Mouse (Mus musculus) liver, embryonic 13.5 days (tissue): Measurements from ENCODE around the gene Farp1. TPM values are rescaled to one million over a fixed set of nuclear protein-coding genes. Genes with fewer than 3 reads are reported as not detected.
A peak's percentile ranks its signal among the peaks of the same experiment; 100 is the strongest.

Experiments used
- ATAC-seq: fragments of 200-750 bp; cut with Nextera tagmentation; 2 replicates; pipeline ENCODE4 v1.8.0; 2017; ENCODE audit warnings: low read depth, mild to moderate bottlenecking, moderate number of reproducible peaks, moderate library complexity
- DNase-seq: peaks from one replicate; pipeline ENCODE4 v3.0.0; 2022
- H3K27ac ChIP-seq: fragments of 300-500 bp; sonication (generic); 2 replicates; pipeline ENCODE4 v1.5.1; 2015; ENCODE audit warnings: moderate library complexity, mild to moderate bottlenecking, inconsistent platforms
- H3K27me3 ChIP-seq: fragments of 300-500 bp; sonication (generic); 2 replicates; pipeline ENCODE4 v1.6.1; 2015; ENCODE audit warnings: mild to moderate bottlenecking, inconsistent platforms
- H3K36me3 ChIP-seq: fragments of 300-500 bp; sonication (generic); 2 replicates; pipeline ENCODE4 v1.6.1; 2015; ENCODE audit warnings: mild to moderate bottlenecking, inconsistent platforms
- H3K4me1 ChIP-seq: fragments of 300-500 bp; sonication (generic); replicated peaks from 2 replicates; pipeline ENCODE4 v1.6.1; 2015; ENCODE audit warnings: inconsistent platforms
- H3K4me2 ChIP-seq: fragments of 300-500 bp; sonication (generic); 2 replicates; pipeline ENCODE4 v1.6.1; 2015; ENCODE audit warnings: inconsistent platforms, mild to moderate bottlenecking, moderate library complexity
- H3K4me3 ChIP-seq: fragments of 300-500 bp; sonication (generic); replicated peaks from 2 replicates; pipeline ENCODE4 v1.5.1; 2015; ENCODE audit warnings: mild to moderate bottlenecking, inconsistent platforms
- H3K9ac ChIP-seq: fragments of 300-500 bp; sonication (generic); 2 replicates; pipeline ENCODE4 v1.6.1; 2015; ENCODE audit warnings: mild to moderate bottlenecking, inconsistent platforms
- H3K9me3 ChIP-seq: fragments of 300-500 bp; sonication (generic); replicated peaks from 2 replicates; pipeline ENCODE4 v1.6.1; 2016; ENCODE audit warnings: inconsistent platforms
- WGBS: fragments of 180-500 bp; shearing (Covaris S2); methylation state at CpG from one replicate; pipeline ENCODE4 v1.1.7; 2015; ENCODE audit not compliant: insufficient replicate concordance; 5-methylcytosine and 5-hydroxymethylcytosine counted together
- polyA plus RNA-seq: library from polyadenylated mRNA; unstranded; fragments of >200 nt; fragmentation: Nextera tagmentation; extraction: Ambion mirVana; gene quantifications from 2 replicates; pipeline ENCODE4 v1.2.1, GENCODE M21; 2015

The Farp1 gene
- polyA plus RNA-seq, 1 experiment from 2014 or later: 3.4 TPM

DNA sequence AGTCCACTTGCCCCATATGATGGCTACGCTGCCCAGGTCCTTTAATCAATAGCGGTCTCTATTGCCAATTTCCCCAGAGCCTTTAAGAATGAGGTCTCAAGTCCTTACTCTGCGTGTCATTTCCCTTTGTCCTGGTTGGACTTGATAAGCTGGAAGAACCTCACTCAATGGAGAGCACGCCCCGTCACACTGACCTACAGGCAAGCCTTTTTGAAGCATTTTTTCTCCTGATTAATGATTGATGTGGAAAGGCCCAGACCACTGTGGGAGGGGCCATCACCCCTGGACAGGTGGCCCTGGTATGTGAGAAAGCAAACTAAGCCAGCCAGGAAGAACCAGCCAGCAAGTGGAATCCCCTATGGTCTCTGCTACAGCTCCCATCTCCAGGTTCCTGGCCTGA is 263.5 kb downstream of the Farp1 start:
- no peak for DNase-seq
- 0 out of 2 replicates have a peak overlapping the region, but pooled peaks have one; percentile 15 for H3K27ac ChIP-seq
- H3K27me3 ChIP-seq: no peaks in the 10 kb centered on the region
- H3K4me2 ChIP-seq: no peak overlapping the region
- peak; percentile 54 for ATAC-seq
- 0 out of 2 replicates have a peak overlapping the region, but pooled peaks have one; percentile 1 for H3K9ac ChIP-seq
- WGBS: 66% methylated on average over 5 of the region's 5 CpGs
- no peak overlapping the region for H3K4me3 ChIP-seq
- H3K36me3 ChIP-seq: peaks cover 85% of the 10 kb centered on the region
- H3K4me1 ChIP-seq: peaks cover 20% of the 10 kb centered on the region
- H3K9me3 ChIP-seq: no peaks in the 10 kb centered on the region

DNA sequence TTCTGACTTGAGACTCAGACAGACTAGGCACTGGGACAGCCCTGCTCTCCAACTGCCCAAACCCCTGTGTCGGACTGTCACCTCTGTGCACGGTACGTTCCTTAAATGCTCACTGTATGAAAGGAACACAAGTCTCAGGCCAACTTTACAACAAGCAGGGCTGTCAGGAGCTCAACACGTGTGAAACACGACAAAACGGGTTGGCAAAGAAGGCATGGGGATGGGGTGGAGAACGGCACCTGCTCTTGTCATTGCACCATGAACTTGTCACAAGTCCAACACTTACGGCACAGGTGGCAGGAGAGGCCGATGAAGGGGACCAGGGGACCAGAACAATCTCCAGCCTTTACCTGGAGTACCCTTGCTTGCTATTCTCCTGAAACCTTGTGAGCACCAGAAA is 264.1 kb downstream of the Farp1 start:
- H3K9me3 ChIP-seq: no peaks in the 10 kb centered on the region
- 87% methylated on average over 9 of the region's 9 CpGs for WGBS
- H3K4me3 ChIP-seq: no peak overlapping the region
- peak overlapping the region; percentile 43; the same call in 1 of the 2 replicates for H3K27ac ChIP-seq
- H3K36me3 ChIP-seq: peaks cover 83% of the 10 kb centered on the region
- no peak overlapping the region for H3K4me2 ChIP-seq
- no peak for DNase-seq
- 0 out of 2 replicates have a peak overlapping the region, but pooled peaks have one; percentile 1 for H3K9ac ChIP-seq
- H3K4me1 ChIP-seq: peaks cover 20% of the 10 kb centered on the region
- no peaks in the 10 kb centered on the region for H3K27me3 ChIP-seq
- no peak for ATAC-seq

DNA sequence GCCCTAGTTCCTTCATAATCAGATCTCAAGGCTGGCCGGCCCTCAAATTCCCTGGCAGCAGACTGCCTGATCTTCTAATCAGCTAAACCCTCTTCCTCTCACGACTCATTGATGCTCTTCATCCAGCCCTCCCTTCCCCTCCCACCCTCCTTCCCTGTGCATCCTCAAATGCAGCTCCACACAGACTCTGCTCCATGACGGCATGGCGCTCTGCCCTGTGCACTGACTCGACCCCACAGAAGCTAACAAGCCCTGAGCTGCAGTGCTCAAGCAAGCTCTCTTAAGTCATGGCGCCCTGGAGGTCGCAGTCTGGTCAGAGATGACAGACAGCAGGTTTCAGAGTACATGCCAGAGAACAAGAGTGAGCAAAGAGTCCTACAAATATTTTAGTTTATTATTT is 269.5 kb downstream of the Farp1 start:
- ATAC-seq (no peak), DNase-seq (no peak)
- no peak overlapping the region for H3K9ac ChIP-seq
- H3K9me3 ChIP-seq: no peaks in the 10 kb centered on the region
- H3K36me3 ChIP-seq: peaks cover 53% of the 10 kb centered on the region
- H3K4me2 ChIP-seq: no peak overlapping the region
- H3K4me1 ChIP-seq: peaks cover 10% of the 10 kb centered on the region
- WGBS: 60% methylated on average over 7 of the region's 7 CpGs
- no peaks in the 10 kb centered on the region for H3K27me3 ChIP-seq
- H3K27ac ChIP-seq: no peak overlapping the region
- H3K4me3 ChIP-seq: no peak overlapping the region

DNA sequence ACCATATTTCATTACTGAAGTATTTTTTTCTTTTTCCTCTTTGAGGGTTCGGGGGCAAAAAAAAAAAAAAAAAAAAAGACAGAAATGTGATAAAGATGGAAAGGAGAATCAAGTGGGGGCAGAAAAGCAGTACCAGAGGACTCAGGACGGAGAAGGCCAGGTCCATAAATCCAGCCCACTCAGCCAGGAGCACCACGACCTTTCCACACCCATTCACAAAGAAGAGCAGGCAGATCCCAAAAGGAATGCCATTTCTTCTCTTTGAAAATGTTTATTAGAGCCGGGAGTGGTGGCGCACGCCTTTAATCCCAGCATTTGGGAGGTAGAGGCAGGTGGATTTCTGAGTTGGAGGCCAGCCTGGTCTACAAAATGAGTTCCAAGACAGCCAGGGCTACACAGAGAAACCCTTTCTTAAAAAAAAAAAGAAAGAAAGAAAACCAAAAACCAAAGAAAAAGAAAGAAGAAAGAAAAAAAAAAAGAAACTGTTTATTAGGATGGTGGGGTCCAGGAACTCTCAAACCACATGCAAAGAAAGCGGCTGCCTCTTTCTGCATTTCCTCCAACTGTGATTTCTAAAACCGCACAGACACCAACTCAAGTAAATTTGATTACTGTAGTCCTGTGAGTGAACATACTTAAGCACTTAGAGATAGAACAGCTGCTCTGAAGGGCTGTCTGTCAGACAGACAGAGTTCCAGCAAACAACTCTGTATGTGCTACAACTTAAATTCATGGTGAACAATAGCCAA is 270.5 kb downstream of the Farp1 start:
- DNase-seq (no peak), ATAC-seq (no peak)
- Histone ChIP-seq H3K36me3 (peaks cover 43% of the 10 kb centered on the region), H3K4me2 (no peak overlapping the region), H3K4me1 (peaks cover 16% of the 10 kb centered on the region), H3K9ac (no peak overlapping the region), H3K4me3 (no peak overlapping the region), H3K9me3 (no peaks in the 10 kb centered on the region), H3K27ac (no peak overlapping the region), H3K27me3 (no peaks in the 10 kb centered on the region)
- WGBS: 81% methylated on average over 8 of the region's 8 CpGs

DNA sequence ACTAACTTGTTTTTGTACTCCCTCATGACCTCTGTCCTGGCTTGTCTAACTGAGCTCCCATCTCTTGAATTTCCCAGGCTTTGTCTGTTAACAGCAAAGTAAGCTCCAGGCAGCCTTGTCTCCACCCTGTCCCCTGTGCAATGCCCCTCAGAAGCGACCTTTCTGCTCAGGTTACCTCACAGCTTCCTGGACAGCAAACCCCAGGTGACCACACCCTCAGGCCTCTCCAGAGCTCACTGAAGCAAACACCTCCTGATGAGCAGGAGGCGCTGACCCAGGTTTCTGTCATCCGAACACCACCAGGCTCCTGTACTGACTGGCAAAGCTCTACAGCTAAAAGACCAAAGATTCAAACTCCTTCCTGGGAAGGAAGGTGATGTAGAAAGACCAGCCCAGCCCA is 274.9 kb downstream of the Farp1 start:
- Histone ChIP-seq H3K9me3 (no peaks in the 10 kb centered on the region), H3K4me2 (no peak overlapping the region), H3K36me3 (peaks cover 11% of the 10 kb centered on the region), H3K9ac (no peak overlapping the region), H3K4me3 (no peak overlapping the region), H3K4me1 (peaks cover 46% of the 10 kb centered on the region), H3K27ac (no peak overlapping the region), H3K27me3 (no peaks in the 10 kb centered on the region)
- WGBS: 59% methylated on average over 3 of the region's 3 CpGs
- no peak for ATAC-seq
- no peak for DNase-seq

DNA sequence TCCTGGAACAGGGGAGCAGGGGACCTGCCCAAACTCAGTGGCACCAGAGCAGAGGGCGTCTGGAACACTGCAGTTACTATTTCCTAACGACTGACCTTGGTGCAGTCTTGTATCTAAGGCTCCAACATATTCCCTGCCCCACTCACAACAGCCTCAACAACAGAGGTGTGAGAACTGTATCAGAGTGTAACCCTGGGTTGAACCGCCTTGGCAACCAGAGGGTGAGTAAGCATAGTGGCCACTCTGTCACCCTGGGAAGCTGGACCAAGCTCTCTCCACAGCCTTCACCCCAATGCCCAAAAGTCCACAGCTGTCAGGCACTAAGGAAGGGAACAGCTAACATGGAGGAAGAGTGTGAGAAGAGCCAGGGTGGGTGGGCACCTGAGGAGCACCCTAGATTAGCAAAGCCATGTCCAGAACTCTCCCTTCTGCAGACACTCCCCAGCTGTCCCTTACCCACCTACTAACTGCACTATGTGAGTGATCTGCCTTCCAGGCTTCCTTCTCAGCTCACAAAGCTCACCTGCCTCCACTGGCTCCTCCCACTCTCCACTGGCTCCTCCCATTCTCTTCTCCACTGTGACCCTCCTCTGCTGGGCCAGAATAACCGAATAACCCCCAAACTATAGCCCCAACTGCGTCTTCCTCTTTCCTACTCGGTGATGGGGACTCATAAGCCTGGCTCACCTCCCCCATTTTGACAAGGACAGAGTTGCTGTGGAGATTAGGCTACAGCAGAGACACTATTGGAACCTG is 275.5 kb downstream of the Farp1 start:
- Histone ChIP-seq H3K27ac (no peak overlapping the region; the same call in 1 of the 2 replicates), H3K4me2 (no peak overlapping the region), H3K36me3 (peaks cover 11% of the 10 kb centered on the region), H3K4me1 (peaks cover 52% of the 10 kb centered on the region), H3K9ac (no peak overlapping the region), H3K4me3 (no peak overlapping the region), H3K9me3 (no peaks in the 10 kb centered on the region), H3K27me3 (no peaks in the 10 kb centered on the region)
- DNase-seq (no peak), ATAC-seq (peak; percentile 14; the same call in 1 of the 2 replicates)
- WGBS: 46% methylated on average over 6 of the region's 6 CpGs

DNA sequence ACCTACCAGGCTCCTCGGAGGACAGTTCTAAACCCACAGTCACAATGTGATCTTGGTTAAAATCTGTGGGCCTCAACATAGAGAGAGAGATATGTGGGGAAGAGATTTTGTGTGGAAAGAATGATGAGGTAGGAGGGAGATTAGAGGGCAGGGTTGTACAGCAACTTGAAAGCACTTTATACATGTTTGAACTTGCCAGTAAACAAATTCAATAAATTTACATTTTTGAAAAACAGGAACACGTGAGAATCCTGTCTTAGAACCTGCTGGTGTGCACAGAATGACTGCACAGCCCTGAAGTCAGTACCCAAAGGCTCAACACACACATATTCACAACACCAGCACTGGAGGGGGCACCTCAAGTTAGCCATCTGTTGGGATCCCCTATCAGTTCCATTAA is 276.1 kb downstream of the Farp1 start:
- H3K27me3 ChIP-seq: no peaks in the 10 kb centered on the region
- peaks cover 57% of the 10 kb centered on the region for H3K4me1 ChIP-seq
- H3K9ac ChIP-seq: no peak overlapping the region
- no peak overlapping the region for H3K27ac ChIP-seq
- peaks cover 11% of the 10 kb centered on the region for H3K36me3 ChIP-seq
- H3K9me3 ChIP-seq: no peaks in the 10 kb centered on the region
- H3K4me2 ChIP-seq: no peak overlapping the region
- DNase-seq: no peak
- ATAC-seq: no peak
- 58% methylated on average over 2 of the region's 2 CpGs for WGBS
- no peak overlapping the region for H3K4me3 ChIP-seq

DNA sequence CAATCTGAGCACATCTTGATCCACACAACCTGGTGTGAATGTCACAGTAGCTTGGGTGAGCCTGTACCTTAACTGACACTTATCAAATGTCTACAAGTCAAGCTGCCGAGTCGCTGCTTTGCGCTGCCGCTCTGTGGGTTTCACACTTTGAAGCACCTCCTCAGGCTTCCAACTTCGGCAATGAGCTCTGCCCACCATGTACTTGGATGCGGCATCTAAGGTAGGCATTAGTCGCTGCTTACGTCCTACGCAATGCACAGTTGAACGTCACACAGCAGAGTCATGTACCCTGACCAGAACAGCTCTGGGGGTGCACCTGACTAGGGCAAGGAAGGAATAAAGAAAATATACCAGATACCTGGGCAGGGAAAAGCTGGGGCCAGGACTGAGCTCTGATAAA is 278.3 kb downstream of the Farp1 start:
- no peak overlapping the region for H3K4me3 ChIP-seq
- no peaks in the 10 kb centered on the region for H3K9me3 ChIP-seq
- H3K27ac ChIP-seq: no peak overlapping the region
- 87% methylated on average over 10 of the region's 10 CpGs for WGBS
- no peaks in the 10 kb centered on the region for H3K27me3 ChIP-seq
- H3K36me3 ChIP-seq: no peaks in the 10 kb centered on the region
- no peak for DNase-seq
- H3K4me1 ChIP-seq: peaks cover 73% of the 10 kb centered on the region
- no peak overlapping the region for H3K9ac ChIP-seq
- no peak for ATAC-seq
- H3K4me2 ChIP-seq: no peak overlapping the region

DNA sequence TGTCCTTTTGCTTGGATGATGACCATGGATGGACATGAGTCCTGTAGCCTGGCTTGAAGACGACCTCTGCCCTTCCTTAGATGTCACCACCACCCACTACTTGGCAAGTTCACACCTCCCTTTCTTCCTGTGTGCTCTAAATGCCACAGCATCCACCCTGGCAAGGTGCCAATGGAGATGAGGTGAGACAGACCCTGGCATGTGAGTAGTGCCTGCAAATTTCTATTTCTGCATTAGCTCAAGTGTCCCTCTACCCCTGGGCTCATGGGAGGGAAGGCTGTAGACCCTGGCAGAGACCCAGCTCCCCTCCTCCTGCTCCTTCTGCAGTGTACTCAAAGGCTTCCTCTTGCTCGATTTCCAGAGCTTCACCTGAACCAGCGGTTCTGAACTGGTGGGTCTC is 279.9 kb downstream of the Farp1 start:
- no peak for DNase-seq
- 68% methylated on average over 3 of the region's 3 CpGs for WGBS
- H3K4me1 ChIP-seq: peaks cover 78% of the 10 kb centered on the region

DNA sequence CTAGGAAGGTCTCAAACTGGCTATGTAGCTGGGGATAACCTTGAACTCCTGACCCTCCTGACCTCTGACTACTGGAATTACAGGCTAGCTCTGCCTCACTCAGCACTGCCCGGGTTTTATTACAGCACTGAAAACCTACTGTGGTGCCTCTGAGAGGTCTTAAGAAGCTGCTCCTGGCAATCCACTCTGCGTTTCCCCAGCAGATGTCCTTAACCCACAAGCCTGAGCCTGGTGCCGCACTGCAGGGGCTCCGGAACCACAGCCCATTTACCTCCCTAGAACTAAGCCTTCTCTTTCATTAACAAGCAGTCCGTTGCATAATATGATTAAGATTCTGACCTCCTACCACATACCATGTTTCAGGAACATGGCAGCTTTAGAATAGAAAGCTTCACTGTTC is 281.1 kb downstream of the Farp1 start:
- Histone ChIP-seq H3K9ac (no peak overlapping the region), H3K9me3 (no peaks in the 10 kb centered on the region), H3K4me1 (peaks cover 69% of the 10 kb centered on the region), H3K4me2 (no peak overlapping the region), H3K27me3 (no peaks in the 10 kb centered on the region), H3K36me3 (no peaks in the 10 kb centered on the region), H3K4me3 (no peak overlapping the region), H3K27ac (no peak overlapping the region)
- no peak for ATAC-seq
- 85% methylated on average over 5 of the region's 5 CpGs for WGBS
- DNase-seq: no peak

More for the DNA sequence above, 279.9 kb downstream of the Farp1 start:
- H3K27me3 ChIP-seq: no peaks in the 10 kb centered on the region
- H3K9ac ChIP-seq: no peak overlapping the region
- H3K27ac ChIP-seq: no peak overlapping the region
- H3K4me3 ChIP-seq: no peak overlapping the region
- H3K4me2 ChIP-seq: no peak overlapping the region
- H3K36me3 ChIP-seq: no peaks in the 10 kb centered on the region
- no peak for ATAC-seq
- no peaks in the 10 kb centered on the region for H3K9me3 ChIP-seq

DNA sequence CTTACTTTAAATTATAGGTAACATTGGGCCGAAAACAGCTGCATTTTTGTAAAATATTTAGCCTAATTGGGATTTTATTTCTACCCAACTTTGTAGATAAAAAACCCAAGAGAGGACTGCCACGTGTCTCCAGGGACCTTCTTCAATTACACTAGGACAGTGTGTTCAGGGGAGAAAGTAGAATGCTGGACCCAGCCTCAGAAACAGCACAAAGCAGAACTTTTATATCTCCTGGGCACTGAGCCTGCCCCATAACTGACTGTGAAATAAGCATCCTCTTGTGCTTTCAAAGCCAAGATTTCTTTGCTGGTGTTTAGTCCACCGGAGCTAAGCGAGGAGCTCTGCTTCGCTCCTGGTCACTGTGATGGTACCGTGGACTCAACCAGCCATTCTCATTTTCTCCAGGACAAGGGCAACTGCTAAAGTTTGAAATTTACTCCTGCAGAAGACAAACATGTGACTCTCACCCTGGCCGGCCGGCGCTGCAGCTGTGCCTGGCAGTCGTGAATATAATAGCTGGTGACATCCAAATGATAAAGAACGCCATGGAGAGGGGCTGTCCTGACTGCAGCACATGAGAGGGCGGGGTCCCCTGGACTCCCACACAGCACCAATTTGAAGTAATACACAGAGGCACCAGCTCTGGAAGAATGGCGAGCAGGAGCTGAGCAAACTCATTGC is 281.8 kb downstream of the Farp1 start:
- H3K4me3 ChIP-seq: no peak overlapping the region
- WGBS: 64% methylated on average over 13 of the region's 13 CpGs
- peaks cover 67% of the 10 kb centered on the region for H3K4me1 ChIP-seq
- no peak overlapping the region for H3K27ac ChIP-seq
- no peak overlapping the region for H3K9ac ChIP-seq
- H3K27me3 ChIP-seq: no peaks in the 10 kb centered on the region
- no peak for DNase-seq
- no peak for ATAC-seq
- no peak overlapping the region for H3K4me2 ChIP-seq
- no peaks in the 10 kb centered on the region for H3K9me3 ChIP-seq
- no peaks in the 10 kb centered on the region for H3K36me3 ChIP-seq
